Mouse (Mus musculus): ENCODE results near the gene Rad50. TPM values are rescaled to one million over a fixed set of nuclear protein-coding genes. Genes with fewer than 3 reads are reported as not detected.

The Rad50 gene
- total and polyA plus RNA-seq, 3 experiments, result 39.6 to 53.6 (median 48.2) TPM

DNA sequence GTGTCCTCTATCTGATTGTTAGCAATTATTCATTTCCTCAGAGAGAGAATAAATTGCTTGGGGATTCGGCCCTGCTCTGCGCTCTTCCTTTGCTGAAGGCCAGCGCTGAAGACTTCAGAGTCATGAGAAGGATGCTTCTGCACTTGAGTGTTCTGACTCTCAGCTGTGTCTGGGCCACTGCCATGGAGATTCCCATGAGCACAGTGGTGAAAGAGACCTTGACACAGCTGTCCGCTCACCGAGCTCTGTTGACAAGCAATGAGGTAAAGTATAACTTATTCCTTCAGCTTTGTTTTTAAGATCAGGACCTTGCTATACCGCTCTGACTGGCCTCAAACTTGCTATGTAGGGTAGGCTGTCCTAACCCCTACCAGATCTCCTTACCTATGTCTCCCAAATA lies 13.6 kb upstream of the Rad50 start, which contains the start of gene Il5:
TSS of gene Il5 (plus strand) at position 80 of the 400 bp plus-strand sequence.
- Histone ChIP-seq H3K9ac (ENCODE audit: insufficient read depth, low read depth) (no peak within 1 kb of the TSS), H3K27me3 (replicated peaks) (peaks cover 6% of the 10 kb centered on the region), H3K9me3 (replicated peaks; ENCODE audit: low read length) (no peaks in the 10 kb centered on the region), H3K4me2 (ENCODE audit: insufficient read depth, low read depth, poor library complexity, severe bottlenecking) (no peak within 1 kb of the TSS), H3K4me1 (ENCODE audit: control insufficient read depth in 1 of 2, insufficient read depth in 2 of 2) (peaks cover 5 to 9% of the 10 kb centered on the region in 2 experiments; a peak in 3 of 4 replicates), H3K79me2 (replicated peaks; ENCODE audit: control insufficient read depth, extremely low read depth, insufficient read depth, poor library complexity, severe bottlenecking) (no peaks in the 10 kb centered on the region), H3K4me3 (replicated peaks in 1 of 3; ENCODE audit: low read depth in 2 of 3, low read length in 2 of 3, poor library complexity in 1 of 3) (no peak within 1 kb of the TSS), H3K27ac (ENCODE audit: insufficient read depth, low read depth) (no peak within 1 kb of the TSS), H3K36me3 (replicated peaks in 1 of 2; ENCODE audit: control insufficient read depth in 1 of 2, insufficient read depth in 1 of 2, low read length in 1 of 2) (no peaks in the 10 kb centered on the region)
- TF ChIP-seq EP300 (IDR thresholded peaks at IDR 0.05; ENCODE audit: low read length) (no peak), GABPA (IDR thresholded peaks at IDR 0.05; ENCODE audit: insufficient replicate concordance, low read depth, low read length) (no peak), MXI1 (IDR thresholded peaks at IDR 0.05; ENCODE audit: low read depth, low read length) (no peak), RCOR1 (conservative IDR thresholded peaks at IDR 0.05; ENCODE audit: low read depth, low read length) (no peak)
- dilution Hi-C loops (cut with MboI; ENCODE audit: extremely low pct_ligation_motif_present, extremely low pct_unique_long_range_greater_than_20kb, low sequenced_read_pairs) (no loop called here), in situ Hi-C loops (cut with MboI; ENCODE audit: low pct_ligation_motif_present, low pct_unique_long_range_greater_than_20kb, low sequenced_read_pairs) (no loop called here)
- no peak for DNase-seq (ENCODE audit: extremely low read depth)

DNA sequence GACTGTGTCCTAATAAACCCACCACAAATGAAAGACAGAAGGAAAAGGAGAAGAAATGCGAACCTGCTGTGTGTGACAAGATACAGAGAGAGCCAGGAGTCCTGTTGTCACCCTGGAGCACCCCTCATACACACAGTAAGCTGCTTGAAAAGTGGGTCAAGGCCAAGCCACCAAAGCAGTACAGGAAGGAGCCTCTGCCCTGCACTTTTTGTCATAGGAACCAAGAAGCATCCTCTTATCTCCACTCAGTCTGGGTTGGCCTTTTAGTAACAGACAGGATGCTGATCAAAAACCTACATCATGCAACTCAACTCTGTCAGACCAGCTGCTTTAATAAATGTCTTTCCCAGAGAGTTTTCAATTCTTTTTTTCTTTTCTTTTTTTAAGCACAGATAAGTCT lies 12.6 kb upstream of the Rad50 start:
- dilution Hi-C loops (cut with MboI; ENCODE audit: extremely low pct_ligation_motif_present, extremely low pct_unique_long_range_greater_than_20kb, low sequenced_read_pairs), result no loop called here
- in situ Hi-C loops (cut with MboI; ENCODE audit: low pct_ligation_motif_present, low pct_unique_long_range_greater_than_20kb, low sequenced_read_pairs), result no loop called here
- TF ChIP-seq SIN3A (IDR thresholded peaks at IDR 0.05; ENCODE audit: low read length) (no peak), ETS1 (conservative IDR thresholded peaks at IDR 0.05; ENCODE audit: low read depth, low read length) (no peak), CHD1 (IDR thresholded peaks at IDR 0.05; ENCODE audit: low read depth, low read length) (no peak), IRF4 (IDR thresholded peaks at IDR 0.05; ENCODE audit: low read depth, low read length) (no peak), NELFE (IDR thresholded peaks at IDR 0.05; ENCODE audit: low read depth, low read length) (no peak), SMC3 (IDR thresholded peaks at IDR 0.05; ENCODE audit: low read depth, low read length) (no peak), MAX (IDR thresholded peaks at IDR 0.05; ENCODE audit: low read length) (no peak), EP300 (IDR thresholded peaks at IDR 0.05; ENCODE audit: low read length) (no peak), PAX5 (IDR thresholded peaks at IDR 0.05; ENCODE audit: low read length) (no peak), RAD21 (IDR thresholded peaks at IDR 0.05; ENCODE audit: low read depth, low read length) (no peak), MYC (IDR thresholded peaks at IDR 0.05; ENCODE audit: low read depth, low read length) (no peak), MAFK (IDR thresholded peaks at IDR 0.05; ENCODE audit: insufficient replicate concordance, low read length) (no peak), RCOR1 (conservative IDR thresholded peaks at IDR 0.05; ENCODE audit: low read depth, low read length) (no peak), JUND (conservative IDR thresholded peaks at IDR 0.05; ENCODE audit: low read depth, low read length) (no peak), GABPA (IDR thresholded peaks at IDR 0.05; ENCODE audit: insufficient replicate concordance, low read depth, low read length) (no peak)
- no peak overlapping the region for H3K4me3 ChIP-seq (replicated peaks in 1 of 3; ENCODE audit: low read depth in 2 of 3, low read length in 2 of 3, poor library complexity in 1 of 3)
- H3K9ac ChIP-seq (ENCODE audit: insufficient read depth, low read depth), result no peak overlapping the region
- H3K4me1 ChIP-seq (ENCODE audit: control insufficient read depth in 1 of 2, insufficient read depth in 2 of 2), result peaks cover 5 to 9% of the 10 kb centered on the region in 2 experiments; a peak in 3 of 4 replicates
- H3K36me3 ChIP-seq (replicated peaks in 1 of 2; ENCODE audit: control insufficient read depth in 1 of 2, insufficient read depth in 1 of 2, low read length in 1 of 2), result no peaks in the 10 kb centered on the region
- H3K27me3 ChIP-seq (replicated peaks), result peaks cover 6% of the 10 kb centered on the region
- H3K4me2 ChIP-seq (ENCODE audit: insufficient read depth, low read depth, poor library complexity, severe bottlenecking), result no peak overlapping the region
- H3K9me3 ChIP-seq (replicated peaks; ENCODE audit: low read length), result no peaks in the 10 kb centered on the region
- no peak for DNase-seq (ENCODE audit: extremely low read depth)
- H3K27ac ChIP-seq (ENCODE audit: insufficient read depth, low read depth), result no peak overlapping the region
- no peaks in the 10 kb centered on the region for H3K79me2 ChIP-seq (replicated peaks; ENCODE audit: control insufficient read depth, extremely low read depth, insufficient read depth, poor library complexity, severe bottlenecking)

Measured in CH12.LX (cell line).